Mouse (Mus musculus) lung, adult 2 months (tissue): ENCODE data around the gene Nxt2.

Experiments
- CTCF ChIP-seq: fragments of 200-500 bp; IDR thresholded peaks from 2 replicates; pipeline ENCODE4 v1.5.1; 2011; ENCODE audit warnings: mild to moderate bottlenecking, low read length, control low read depth; ENCODE audit not compliant: insufficient read depth
- POLR2A ChIP-seq: fragments of 200-500 bp; IDR thresholded peaks from 2 replicates; pipeline ENCODE4 v1.6.1; 2011; ENCODE audit warnings: low read depth, mild to moderate bottlenecking, control low read depth, low read length, borderline replicate concordance; ENCODE audit errors: extremely low read depth

GRCm38 (mm10) chrX:142237101-142237500 lies 10.5 kb downstream of the Nxt2 start:
- TF ChIP-seq CTCF: no peak
- no peak for TF ChIP-seq POLR2A
